Mouse (Mus musculus) kidney, adult 10 weeks (tissue): Measurements from ENCODE around the gene Tead3. TPM values are rescaled to one million over a fixed set of nuclear protein-coding genes. Genes with fewer than 3 reads are reported as not detected.

Experiments
- polyA plus RNA-seq: library from polyadenylated mRNA; stranded (reverse); fragments of 350-450 nt; fragmentation: Illumina TruSeq; extraction: RNeasy Lipid Tissue Mini Kit (QIAGEN cat#74804); gene quantifications from one replicate; pipeline ENCODE4 v1.2.3, GENCODE M21; 2014; ENCODE audit warnings: low read depth, low replicate concordance

The Tead3 gene
- 0.49 TPM for polyA plus RNA-seq

DNA sequence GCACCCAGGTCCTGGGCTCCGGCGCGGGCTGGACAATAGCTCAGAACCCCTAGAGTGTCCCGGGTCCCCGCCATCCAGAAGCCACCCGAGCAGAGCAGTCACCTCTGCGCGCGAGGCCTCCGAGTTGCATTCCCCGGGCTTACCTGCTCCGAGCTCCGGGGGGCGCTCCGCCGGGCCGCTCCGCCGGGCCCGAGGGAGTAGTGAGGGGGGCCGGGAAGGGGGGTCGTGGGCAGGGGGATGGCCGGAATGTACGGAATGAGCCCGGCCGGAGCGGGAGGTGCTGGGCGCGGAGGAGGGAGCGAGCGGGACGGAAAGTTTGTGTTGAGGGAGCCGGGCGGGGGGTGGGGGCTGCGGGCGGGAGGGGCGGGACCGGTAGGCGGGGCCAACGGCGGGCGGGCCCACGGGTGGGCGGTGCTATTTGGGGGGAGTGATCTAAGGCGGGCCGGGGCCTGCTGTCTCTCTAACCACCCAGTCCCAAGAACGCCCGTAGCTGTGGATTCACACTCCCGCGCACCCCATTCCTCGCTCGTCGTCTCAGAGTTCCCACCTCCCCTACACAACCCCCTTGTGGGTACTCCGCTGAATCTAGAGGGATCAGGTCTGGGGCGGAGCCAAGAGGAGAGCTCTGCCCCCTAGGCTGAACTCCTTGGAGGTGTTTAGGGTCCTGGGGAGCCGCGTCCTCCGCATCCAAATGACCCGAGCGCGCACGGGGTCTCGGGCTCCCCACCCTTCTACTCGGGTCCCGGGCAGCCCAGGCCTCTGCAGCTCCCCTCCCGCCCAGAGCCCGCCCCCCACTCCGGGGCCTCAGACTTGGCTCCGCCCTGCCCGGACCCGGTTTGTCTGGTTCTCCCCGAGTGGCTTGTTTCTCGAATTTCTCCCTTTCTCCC, at the start of gene Tead3:
TSS of gene Tead3 (minus strand) at position 352 of the 887 bp plus-strand sequence.

GRCm38 (mm10) chr17:28365122-28365521, 14.5 kb upstream of the Tead3 start, which contains the start of gene Tulp1:
Gene Tulp1 (minus strand): TSS chr17:28365222.

GRCm38 (mm10) chr17:28328366-28328928, 22.2 kb downstream of the Tead3 start, which contains the start of gene Rpl10a:
Gene Rpl10a (plus strand): TSS chr17:28328471.

GRCm38 (mm10) chr17:28313212-28313879, 37.3 kb downstream of the Tead3 start, which contains the start of gene Fance:
Gene Fance (plus strand): TSS chr17:28313519.

Other genes starting within 250 kb of the Tead3 start
- gene Scube3, start 208.7 kb downstream of the Tead3 start, polyA plus RNA-seq = 0.77 TPM
- gene Zfp523, start 173.7 kb downstream of the Tead3 start, polyA plus RNA-seq = 0.73 TPM
- 0.53 TPM for gene Def6, start 143.0 kb downstream of the Tead3 start, polyA plus RNA-seq
- gene Ppard, start 118.1 kb downstream of the Tead3 start, polyA plus RNA-seq = 0.61 TPM
- gene Fance, start 37.3 kb downstream of the Tead3 start, polyA plus RNA-seq = not detected
- gene Rpl10a, start 22.3 kb downstream of the Tead3 start, polyA plus RNA-seq = 117 TPM
- not detected for gene Tulp1, start 14.4 kb upstream of the Tead3 start, polyA plus RNA-seq
- gene Fkbp5, start 166.7 kb upstream of the Tead3 start, polyA plus RNA-seq = 45.0 TPM
- gene Armc12, start 180.0 kb upstream of the Tead3 start, polyA plus RNA-seq = 0.44 TPM
- gene Clpsl2, start 198.6 kb upstream of the Tead3 start, polyA plus RNA-seq = not detected
- not detected for gene Clps, start 209.9 kb upstream of the Tead3 start, polyA plus RNA-seq
- gene Lhfpl5, start 224.8 kb upstream of the Tead3 start, polyA plus RNA-seq = not detected